Mouse (Mus musculus): ENCODE measurements around the gene Rhbdf1.

- TF ChIP-seq CTCF (IDR thresholded peaks at IDR 0.05; ENCODE audit: insufficient read depth, low read length) (no peak), POLR2A (IDR thresholded peaks at IDR 0.05; ENCODE audit: borderline replicate concordance, extremely low read depth, low read depth, low read length) (no peak)
Observed at GRCm38 (mm10) chr11:32194086-32194485, 28.0 kb downstream of the Rhbdf1 start.
